Mouse (Mus musculus): ENCODE results near the gene Prdx4. TPM values are rescaled to one million over a fixed set of nuclear protein-coding genes. Genes with fewer than 3 reads are reported as not detected.
A peak's percentile ranks its signal among the peaks of the same experiment; 100 is the strongest.
"Not testable (repeated sequence)": the region's sequence is repeated elsewhere in the genome, so short reads cannot be mapped to it uniquely, and the experiment has no call there.

Prdx4 gene
- polyA plus RNA-seq (2014; fragmentation: Nextera tagmentation; extraction: Ambion mirVana) = 271 and 282 TPM in 2 replicates

DNA sequence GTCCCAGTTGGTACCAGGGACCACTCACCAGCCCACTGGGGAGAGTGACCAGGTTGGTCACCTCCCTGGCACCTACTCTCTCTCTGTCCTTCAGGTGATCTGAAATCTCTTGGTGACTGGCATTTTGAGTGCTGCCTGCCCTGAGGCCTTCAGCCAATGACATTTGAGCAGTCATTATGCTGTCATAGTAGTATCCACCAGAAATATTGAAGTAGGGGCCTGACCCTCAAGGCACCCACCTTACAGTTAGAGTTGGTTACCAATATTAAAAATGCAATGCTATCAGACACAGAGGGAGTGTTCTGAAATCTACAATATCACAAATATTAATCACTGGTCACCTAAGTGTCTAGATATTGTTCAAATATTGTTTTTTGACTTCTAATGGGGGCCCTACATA is at the start of gene Prdx4:
TSS of gene Prdx4 (minus strand) at position 101 of the 400 bp plus-strand sequence.
- Histone ChIP-seq H3K27me3 (ENCODE audit: control insufficient read depth, insufficient read depth, low read length) (no peaks in the 10 kb centered on the region), H3K4me1 (ENCODE audit: control insufficient read depth, insufficient read depth, low read length) (no peaks in the 10 kb centered on the region), H3K9ac (ENCODE audit: low read length) (no peak within 1 kb of the TSS), H3K36me3 (ENCODE audit: control insufficient read depth, insufficient read depth, low read length) (no peaks in the 10 kb centered on the region), H3K4me2 (no peak within 1 kb of the TSS), H3K4me3 (ENCODE audit: low read depth, low read length) (no peak within 1 kb of the TSS), H3K27ac (ENCODE audit: low read depth, low read length) (no peak within 1 kb of the TSS), H3K9me3 (ENCODE audit: control insufficient read depth, low read length) (no peaks in the 10 kb centered on the region)
- no peak for ATAC-seq (ENCODE audit: low FRiP score)
- no peak for DNase-seq (ENCODE audit: low spot score, missing footprints)

DNA sequence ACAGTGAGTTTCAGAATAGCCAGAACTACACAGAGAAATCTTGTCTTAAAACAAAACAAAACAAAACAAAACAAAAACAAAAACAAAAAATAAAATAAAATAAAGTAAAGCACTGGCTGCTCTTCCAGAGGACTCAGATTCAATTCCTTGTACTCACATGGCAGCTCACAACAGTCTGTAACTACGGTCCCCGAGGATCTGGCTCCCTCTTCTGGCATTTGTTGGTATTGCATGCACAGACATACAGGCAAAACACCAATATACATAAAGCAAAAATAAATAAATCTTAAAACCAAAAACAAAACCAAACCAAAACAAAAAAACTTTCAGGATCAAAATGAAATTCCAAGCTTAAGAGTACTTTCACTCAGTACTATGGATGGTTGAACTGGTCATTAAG is 36.0 kb upstream of the Prdx4 start:
- 13% methylated on average over 2 of the region's 2 CpGs for WGBS
- H3K9ac ChIP-seq (ENCODE audit: low read length) = no peak overlapping the region
- no peaks in the 10 kb centered on the region for H3K9me3 ChIP-seq (ENCODE audit: control insufficient read depth, low read length)
- DNase-seq (ENCODE audit: low spot score, missing footprints) = peak; percentile 91
- no peaks in the 10 kb centered on the region for H3K4me1 ChIP-seq (ENCODE audit: control insufficient read depth, insufficient read depth, low read length)
- H3K4me3 ChIP-seq (ENCODE audit: low read depth, low read length) = no peak overlapping the region
- ATAC-seq (ENCODE audit: low FRiP score) = no peak
- H3K27me3 ChIP-seq (ENCODE audit: control insufficient read depth, insufficient read depth, low read length) = no peaks in the 10 kb centered on the region
- H3K36me3 ChIP-seq (ENCODE audit: control insufficient read depth, insufficient read depth, low read length) = no peaks in the 10 kb centered on the region
- no peak overlapping the region for H3K4me2 ChIP-seq
- no peak overlapping the region for H3K27ac ChIP-seq (ENCODE audit: low read depth, low read length)

DNA sequence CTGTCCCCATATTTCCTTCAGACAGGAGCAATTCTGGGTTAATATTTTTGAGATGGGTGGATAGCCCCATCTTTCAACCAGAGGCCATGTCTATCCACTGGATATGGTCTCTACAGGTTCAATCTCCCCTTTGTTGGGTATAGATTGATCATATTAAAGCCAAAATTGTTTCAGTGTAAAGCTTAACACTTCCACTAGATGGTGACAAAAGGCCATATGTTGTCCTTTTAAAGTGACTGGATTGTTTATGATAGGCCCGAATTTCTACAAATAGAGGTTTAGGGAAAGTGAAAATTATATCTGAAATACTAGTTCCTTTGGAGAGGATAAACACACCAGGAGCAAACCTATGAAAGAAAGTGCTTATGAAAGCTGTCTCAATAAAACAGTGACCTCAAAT is 34.9 kb upstream of the Prdx4 start:
- Histone ChIP-seq H3K36me3 (ENCODE audit: control insufficient read depth, insufficient read depth, low read length) (no peaks in the 10 kb centered on the region), H3K27me3 (ENCODE audit: control insufficient read depth, insufficient read depth, low read length) (no peaks in the 10 kb centered on the region), H3K27ac (ENCODE audit: low read depth, low read length) (no peak overlapping the region), H3K4me2 (no peak overlapping the region), H3K4me3 (ENCODE audit: low read depth, low read length) (no peak overlapping the region), H3K9ac (ENCODE audit: low read length) (no peak overlapping the region), H3K9me3 (ENCODE audit: control insufficient read depth, low read length) (no peaks in the 10 kb centered on the region), H3K4me1 (ENCODE audit: control insufficient read depth, insufficient read depth, low read length) (no peaks in the 10 kb centered on the region)
- 45% methylated on average over 1 of the region's 1 CpGs for WGBS
- ATAC-seq (ENCODE audit: low FRiP score) (no peak), DNase-seq (ENCODE audit: low spot score, missing footprints) (no peak)

DNA sequence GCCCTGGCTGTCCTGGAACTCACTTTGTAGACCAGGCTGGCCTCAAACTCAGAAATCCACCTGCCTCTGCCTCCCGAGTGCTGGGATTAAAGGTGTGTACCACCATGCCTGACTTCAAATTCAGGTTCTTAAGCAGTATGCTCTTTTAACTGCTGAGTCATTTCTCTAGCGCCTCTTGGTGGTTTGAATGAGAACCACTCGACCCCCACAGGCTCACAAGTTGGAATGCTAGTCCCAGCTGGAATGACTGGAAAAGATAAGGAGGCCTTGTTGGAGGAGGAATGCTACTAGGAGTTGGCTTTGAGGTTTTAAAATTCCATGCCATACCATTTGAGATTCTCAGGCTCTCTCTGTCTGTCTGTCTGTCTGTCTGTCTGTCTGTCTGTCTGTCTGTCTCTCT is 29.6 kb upstream of the Prdx4 start:
- not testable (repeated sequence) for DNase-seq (ENCODE audit: low spot score, missing footprints); H3K36me3 ChIP-seq (ENCODE audit: control insufficient read depth, insufficient read depth, low read length); H3K27ac ChIP-seq (ENCODE audit: low read depth, low read length); H3K4me3 ChIP-seq (ENCODE audit: low read depth, low read length); H3K27me3 ChIP-seq (ENCODE audit: control insufficient read depth, insufficient read depth, low read length); ATAC-seq (ENCODE audit: low FRiP score); H3K9me3 ChIP-seq (ENCODE audit: control insufficient read depth, low read length); H3K4me1 ChIP-seq (ENCODE audit: control insufficient read depth, insufficient read depth, low read length); H3K9ac ChIP-seq (ENCODE audit: low read length); H3K4me2 ChIP-seq
- WGBS = 57% methylated on average over 3 of the region's 3 CpGs

DNA sequence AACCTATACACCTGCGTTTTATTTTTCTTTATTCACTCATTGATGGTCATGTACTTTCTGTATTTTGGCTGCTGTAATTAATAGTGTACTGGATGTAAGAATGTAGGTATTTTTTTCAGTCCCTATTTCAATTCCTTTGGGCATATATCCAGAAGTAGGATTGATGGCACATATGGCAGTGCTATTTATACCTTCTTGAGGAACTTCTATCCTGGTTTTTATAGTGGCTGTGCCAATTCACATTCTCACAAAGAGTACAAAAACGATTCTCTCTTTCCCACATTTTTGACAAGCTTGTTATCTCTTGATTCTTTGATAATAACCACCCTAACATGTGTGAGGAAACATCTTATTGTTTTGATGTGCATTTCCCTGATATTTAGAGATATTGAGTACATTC is 24.5 kb upstream of the Prdx4 start:
- Histone ChIP-seq H3K27me3 (ENCODE audit: control insufficient read depth, insufficient read depth, low read length) (no peaks in the 10 kb centered on the region), H3K4me2 (no peak overlapping the region), H3K9ac (ENCODE audit: low read length) (no peak overlapping the region), H3K4me3 (ENCODE audit: low read depth, low read length) (no peak overlapping the region), H3K4me1 (ENCODE audit: control insufficient read depth, insufficient read depth, low read length) (no peaks in the 10 kb centered on the region), H3K27ac (ENCODE audit: low read depth, low read length) (no peak overlapping the region), H3K9me3 (ENCODE audit: control insufficient read depth, low read length) (no peaks in the 10 kb centered on the region), H3K36me3 (ENCODE audit: control insufficient read depth, insufficient read depth, low read length) (no peaks in the 10 kb centered on the region)
- ATAC-seq (ENCODE audit: low FRiP score) (no peak), DNase-seq (ENCODE audit: low spot score, missing footprints) (no peak)
- WGBS = 65% methylated on average over 2 of the region's 2 CpGs

DNA sequence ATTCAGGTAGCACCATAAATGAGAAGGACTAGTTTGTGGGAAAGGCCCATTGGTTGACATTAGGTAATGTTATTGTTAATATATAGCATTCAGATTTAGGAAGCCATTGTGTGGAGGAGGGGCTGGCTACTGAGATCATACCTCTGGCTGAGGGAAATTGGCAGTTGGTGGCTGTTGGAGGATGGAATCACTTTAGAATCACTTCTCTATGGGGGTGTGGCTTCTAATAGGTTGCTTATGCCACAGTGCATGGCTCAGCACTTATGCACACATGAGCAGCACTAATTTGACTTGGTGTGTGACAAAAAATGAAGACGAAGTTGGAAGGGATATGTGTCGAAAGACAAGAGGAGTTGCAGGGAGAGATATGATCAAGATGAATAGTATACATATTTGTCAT is 5.7 kb upstream of the Prdx4 start:
- DNase-seq (ENCODE audit: low spot score, missing footprints) = no peak
- no peak overlapping the region for H3K27ac ChIP-seq (ENCODE audit: low read depth, low read length)
- ATAC-seq (ENCODE audit: low FRiP score) = no peak
- no peaks in the 10 kb centered on the region for H3K9me3 ChIP-seq (ENCODE audit: control insufficient read depth, low read length)
- WGBS = 93% methylated on average over 2 of the region's 2 CpGs
- no peak overlapping the region for H3K4me3 ChIP-seq (ENCODE audit: low read depth, low read length)
- no peaks in the 10 kb centered on the region for H3K36me3 ChIP-seq (ENCODE audit: control insufficient read depth, insufficient read depth, low read length)
- H3K4me2 ChIP-seq = no peak overlapping the region
- H3K9ac ChIP-seq (ENCODE audit: low read length) = no peak overlapping the region
- no peaks in the 10 kb centered on the region for H3K27me3 ChIP-seq (ENCODE audit: control insufficient read depth, insufficient read depth, low read length)
- H3K4me1 ChIP-seq (ENCODE audit: control insufficient read depth, insufficient read depth, low read length) = no peaks in the 10 kb centered on the region

DNA sequence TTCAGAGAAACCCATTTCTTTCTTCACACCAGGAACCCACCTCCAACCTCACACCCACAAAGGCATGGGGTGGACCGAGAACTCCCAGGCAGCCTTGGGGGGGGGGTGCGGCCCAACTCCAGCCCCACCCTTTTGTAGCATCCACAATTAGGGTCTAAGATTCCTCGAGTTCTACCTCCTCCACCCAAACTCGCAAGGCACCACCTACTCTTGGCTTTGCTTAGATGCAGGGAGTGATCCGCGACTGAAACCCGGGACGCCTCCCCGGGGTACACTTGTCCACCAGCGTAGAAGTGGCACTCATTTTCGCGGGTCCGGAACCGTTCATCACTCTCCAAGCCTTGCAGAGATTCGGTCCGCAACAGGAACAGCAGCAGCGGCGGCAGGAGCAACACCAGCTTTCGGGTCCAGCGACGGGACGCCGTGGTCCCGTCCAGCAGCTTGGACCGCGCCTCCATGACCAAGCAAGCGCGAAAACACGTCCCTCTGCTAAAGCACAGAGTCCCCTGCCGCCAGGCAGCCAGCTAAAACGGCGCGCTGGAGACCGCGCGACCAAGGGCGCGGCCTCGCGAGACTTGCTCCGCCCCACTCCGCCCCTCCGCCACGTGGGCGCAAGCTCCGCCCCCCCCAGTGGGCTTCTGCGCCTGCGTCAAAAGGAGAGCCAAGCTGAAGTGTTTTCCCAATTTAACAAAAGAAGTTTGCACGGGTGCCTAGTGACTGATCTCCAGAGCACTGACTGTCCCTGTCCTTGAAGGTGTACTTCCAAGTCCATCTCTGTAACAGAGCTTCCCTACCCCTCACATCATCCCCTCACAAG is 2.4 kb downstream of the Prdx4 start:
- Histone ChIP-seq H3K36me3 (ENCODE audit: control insufficient read depth, insufficient read depth, low read length) (no peaks in the 10 kb centered on the region), H3K4me3 (ENCODE audit: low read depth, low read length) (peak overlapping the region; percentile 53), H3K4me1 (ENCODE audit: control insufficient read depth, insufficient read depth, low read length) (no peaks in the 10 kb centered on the region), H3K27ac (ENCODE audit: low read depth, low read length) (peak overlapping the region; percentile 65), H3K4me2 (peak overlapping the region; percentile 41), H3K9ac (ENCODE audit: low read length) (peak overlapping the region; percentile 75), H3K9me3 (ENCODE audit: control insufficient read depth, low read length) (no peaks in the 10 kb centered on the region), H3K27me3 (ENCODE audit: control insufficient read depth, insufficient read depth, low read length) (no peaks in the 10 kb centered on the region)
- ATAC-seq (ENCODE audit: low FRiP score) = peak; percentile 99
- 16% methylated on average over 40 of the region's 49 CpGs for WGBS
- peak; percentile 95 for DNase-seq (ENCODE audit: low spot score, missing footprints)

DNA sequence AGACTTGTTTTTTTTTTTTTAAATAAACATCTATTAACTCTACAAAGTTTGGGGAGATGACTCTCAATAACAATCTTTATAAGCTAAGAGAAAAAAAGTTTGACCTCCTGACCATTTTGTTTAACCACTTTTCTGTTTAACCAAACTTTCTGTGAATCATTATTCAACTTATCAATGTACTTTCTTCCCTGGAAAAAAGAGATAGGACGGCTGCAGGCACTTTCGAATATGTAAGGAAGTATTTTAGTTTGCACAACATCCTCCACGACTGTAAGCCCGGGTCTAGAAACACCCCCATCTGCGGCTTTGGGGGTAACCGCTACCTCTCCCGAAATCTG is 3.0 kb downstream of the Prdx4 start:
- DNase-seq (ENCODE audit: low spot score, missing footprints) = peak; percentile 86
- H3K4me3 ChIP-seq (ENCODE audit: low read depth, low read length) = peak overlapping the region; percentile 53
- WGBS = 23% methylated on average over 7 of the region's 7 CpGs
- H3K36me3 ChIP-seq (ENCODE audit: control insufficient read depth, insufficient read depth, low read length) = no peaks in the 10 kb centered on the region
- no peaks in the 10 kb centered on the region for H3K9me3 ChIP-seq (ENCODE audit: control insufficient read depth, low read length)
- peak overlapping the region; percentile 41 for H3K4me2 ChIP-seq
- no peaks in the 10 kb centered on the region for H3K27me3 ChIP-seq (ENCODE audit: control insufficient read depth, insufficient read depth, low read length)
- no peak for ATAC-seq (ENCODE audit: low FRiP score)
- peak overlapping the region; percentile 75 for H3K9ac ChIP-seq (ENCODE audit: low read length)
- no peaks in the 10 kb centered on the region for H3K4me1 ChIP-seq (ENCODE audit: control insufficient read depth, insufficient read depth, low read length)
- H3K27ac ChIP-seq (ENCODE audit: low read depth, low read length) = peak overlapping the region; percentile 65; the same call in 1 of the 2 replicates

DNA sequence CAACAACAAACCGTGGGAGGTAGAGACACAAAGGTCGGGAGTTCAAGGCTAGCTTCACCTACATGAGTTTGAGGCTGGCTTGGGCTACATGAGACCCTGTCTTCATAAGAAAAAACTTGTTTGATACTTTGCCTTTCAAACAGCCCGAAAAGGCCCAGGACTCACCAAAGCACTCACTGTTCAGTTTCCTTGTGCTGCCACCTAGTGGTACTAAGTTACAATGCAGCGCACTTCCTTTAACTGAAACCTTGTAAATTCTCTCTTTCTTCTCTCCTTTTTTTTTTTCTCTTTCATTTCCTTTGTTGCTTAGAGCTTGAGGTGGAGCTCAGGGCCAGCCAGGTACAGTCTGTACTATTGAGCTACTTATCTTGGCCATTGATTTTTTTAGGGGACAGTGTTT is 22.5 kb downstream of the Prdx4 start:
- Histone ChIP-seq H3K27me3 (ENCODE audit: control insufficient read depth, insufficient read depth, low read length) (no peaks in the 10 kb centered on the region), H3K36me3 (ENCODE audit: control insufficient read depth, insufficient read depth, low read length) (no peaks in the 10 kb centered on the region), H3K4me1 (ENCODE audit: control insufficient read depth, insufficient read depth, low read length) (no peaks in the 10 kb centered on the region), H3K4me3 (ENCODE audit: low read depth, low read length) (no peak overlapping the region), H3K9ac (ENCODE audit: low read length) (no peak overlapping the region), H3K27ac (ENCODE audit: low read depth, low read length) (no peak overlapping the region), H3K4me2 (no peak overlapping the region), H3K9me3 (ENCODE audit: control insufficient read depth, low read length) (no peaks in the 10 kb centered on the region)
- WGBS = 53% methylated on average over 4 of the region's 4 CpGs
- ATAC-seq (ENCODE audit: low FRiP score) (peak; percentile 73), DNase-seq (ENCODE audit: low spot score, missing footprints) (peak; percentile 89)

Data from midbrain, embryonic 11.5 days (tissue).